Mouse (Mus musculus): Measurements from ENCODE around the gene Srcin1. TPM values are rescaled to one million over a fixed set of nuclear protein-coding genes. Genes with fewer than 3 reads are reported as not detected.

Gene Srcin1
- polyA plus RNA-seq (2012; fragmentation: generic; extraction: Trizol): 0.01 TPM
- long read RNA-seq, experiment 1: 0 reads
- long read RNA-seq, experiment 2: 0 reads

- TF ChIP-seq CEBPB (IDR thresholded peaks at IDR 0.05; ENCODE audit: low read depth): no peak
- TF ChIP-seq USF1 (IDR thresholded peaks at IDR 0.05; ENCODE audit: low read depth): no peak
- TF ChIP-seq CTCF (IDR thresholded peaks at IDR 0.05; ENCODE audit: control insufficient read depth, insufficient read depth, insufficient read length): no peak
- TF ChIP-seq MYOD1 (IDR thresholded peaks at IDR 0.05; ENCODE audit: control insufficient read depth, insufficient read length, low read depth): no peak
- no peak for TF ChIP-seq MAX (IDR thresholded peaks at IDR 0.05)
- no peak for TF ChIP-seq FOSL1 (IDR thresholded peaks at IDR 0.05; ENCODE audit: insufficient read depth, low read length, poor library complexity, severe bottlenecking)
- TF ChIP-seq MYOG (IDR thresholded peaks at IDR 0.05; ENCODE audit: control insufficient read depth, extremely low read depth, insufficient read length): no peak
- H3ac ChIP-seq (ENCODE audit: control insufficient read depth, insufficient read length, low read depth): peak within 1 kb of the TSS; percentile 38
- H3K4me3 ChIP-seq (ENCODE audit: insufficient read depth, poor library complexity, severe bottlenecking): no peak within 1 kb of the TSS
- H3K79me3 ChIP-seq (ENCODE audit: low read depth): no peaks in the 10 kb centered on the region
- peaks cover 82% of the 10 kb centered on the region for H3K27me3 ChIP-seq (ENCODE audit: control insufficient read depth, insufficient read depth, insufficient read length)
- H3K79me2 ChIP-seq (ENCODE audit: control insufficient read depth, insufficient read depth): no peaks in the 10 kb centered on the region
- no peaks in the 10 kb centered on the region for H3K36me3 ChIP-seq (ENCODE audit: control insufficient read depth, insufficient read depth)
Measured at GRCm38 (mm10) chr11:97576136-97576906, at the start of gene Srcin1. Gene Srcin1, minus strand, starts transcription at chr11:97576186.

DNA sequence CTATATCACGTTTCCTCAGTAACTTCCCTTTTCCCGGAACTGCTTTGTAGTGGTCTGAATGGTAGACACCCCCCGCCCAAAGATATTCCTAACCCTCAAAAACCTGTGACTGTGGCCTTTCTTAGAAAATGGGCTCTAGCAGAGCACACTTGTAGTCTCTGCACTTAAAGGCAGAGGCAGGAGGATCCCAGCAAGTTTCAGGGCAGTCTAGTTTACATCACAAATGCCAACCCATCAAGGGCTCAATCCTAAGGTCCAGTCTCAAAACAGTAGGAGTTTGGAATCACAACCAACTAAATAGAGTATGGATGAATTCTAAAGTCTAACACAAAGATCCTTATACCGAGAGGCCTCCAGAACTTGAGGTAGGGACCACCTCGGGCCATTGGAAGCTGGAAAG lies 49.6 kb upstream of the Srcin1 start:
- H3ac ChIP-seq (ENCODE audit: control insufficient read depth, insufficient read length, low read depth): no peak overlapping the region
- H3K4me3 ChIP-seq (ENCODE audit: insufficient read depth, poor library complexity, severe bottlenecking): no peak overlapping the region
- TF ChIP-seq MYOD1 (IDR thresholded peaks at IDR 0.05; ENCODE audit: control insufficient read depth, insufficient read length, low read depth) (no peak), MAX (IDR thresholded peaks at IDR 0.05) (no peak), CTCF (IDR thresholded peaks at IDR 0.05; ENCODE audit: control insufficient read depth, insufficient read depth, insufficient read length) (no peak), USF1 (IDR thresholded peaks at IDR 0.05; ENCODE audit: low read depth) (no peak), FOSL1 (IDR thresholded peaks at IDR 0.05; ENCODE audit: insufficient read depth, low read length, poor library complexity, severe bottlenecking) (no peak), MYOG (IDR thresholded peaks at IDR 0.05; ENCODE audit: control insufficient read depth, extremely low read depth, insufficient read length) (no peak), CEBPB (IDR thresholded peaks at IDR 0.05; ENCODE audit: low read depth) (no peak)
- H3K27me3 ChIP-seq (ENCODE audit: control insufficient read depth, insufficient read depth, insufficient read length): peaks cover 4% of the 10 kb centered on the region
- no peaks in the 10 kb centered on the region for H3K36me3 ChIP-seq (ENCODE audit: control insufficient read depth, insufficient read depth)
- H3K79me3 ChIP-seq (ENCODE audit: low read depth): no peaks in the 10 kb centered on the region
- no peaks in the 10 kb centered on the region for H3K79me2 ChIP-seq (ENCODE audit: control insufficient read depth, insufficient read depth)

DNA sequence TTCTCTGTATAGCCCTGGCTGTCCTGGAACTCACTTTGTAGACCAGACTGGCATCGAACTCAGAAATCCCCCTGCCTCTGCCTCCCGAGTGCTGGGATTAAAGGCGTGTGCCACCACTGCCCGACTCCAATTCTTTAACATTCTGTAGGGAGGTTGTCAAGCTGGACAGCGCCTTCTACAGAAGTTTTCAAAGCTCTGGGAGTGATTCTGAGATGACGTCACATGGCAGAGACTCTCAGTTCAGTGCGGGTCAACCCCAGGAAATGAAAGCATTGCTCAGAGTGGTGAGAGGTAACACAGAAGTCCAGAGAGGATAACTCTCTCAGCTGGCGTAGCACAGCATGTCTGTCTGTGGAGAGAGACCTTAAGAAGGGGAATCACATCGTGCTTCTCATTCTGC lies 47.2 kb upstream of the Srcin1 start:
- H3K36me3 ChIP-seq (ENCODE audit: control insufficient read depth, insufficient read depth): no peaks in the 10 kb centered on the region
- H3K79me2 ChIP-seq (ENCODE audit: control insufficient read depth, insufficient read depth): no peaks in the 10 kb centered on the region
- TF ChIP-seq CTCF (IDR thresholded peaks at IDR 0.05; ENCODE audit: control insufficient read depth, insufficient read depth, insufficient read length) (no peak), USF1 (IDR thresholded peaks at IDR 0.05; ENCODE audit: low read depth) (peak; percentile 4), MAX (IDR thresholded peaks at IDR 0.05) (no peak)
- H3K27me3 ChIP-seq (ENCODE audit: control insufficient read depth, insufficient read depth, insufficient read length): peaks cover 8% of the 10 kb centered on the region
- no peaks in the 10 kb centered on the region for H3K79me3 ChIP-seq (ENCODE audit: low read depth)
- no peak overlapping the region for H3K4me3 ChIP-seq (ENCODE audit: insufficient read depth, poor library complexity, severe bottlenecking)
- H3ac ChIP-seq (ENCODE audit: control insufficient read depth, insufficient read length, low read depth): no peak overlapping the region

GRCm38 (mm10) chr11:97622440-97622839 lies 46.5 kb upstream of the Srcin1 start:
- Histone ChIP-seq H3K79me3 (ENCODE audit: low read depth) (no peaks in the 10 kb centered on the region), H3K79me2 (ENCODE audit: control insufficient read depth, insufficient read depth) (no peaks in the 10 kb centered on the region), H3ac (ENCODE audit: control insufficient read depth, insufficient read length, low read depth) (no peak overlapping the region), H3K27me3 (ENCODE audit: control insufficient read depth, insufficient read depth, insufficient read length) (peaks cover 11% of the 10 kb centered on the region), H3K4me3 (ENCODE audit: insufficient read depth, poor library complexity, severe bottlenecking) (no peak overlapping the region), H3K36me3 (ENCODE audit: control insufficient read depth, insufficient read depth) (no peaks in the 10 kb centered on the region)
- TF ChIP-seq FOSL1 (IDR thresholded peaks at IDR 0.05; ENCODE audit: insufficient read depth, low read length, poor library complexity, severe bottlenecking) (no peak), MYOG (IDR thresholded peaks at IDR 0.05; ENCODE audit: control insufficient read depth, extremely low read depth, insufficient read length) (no peak), USF1 (IDR thresholded peaks at IDR 0.05; ENCODE audit: low read depth) (no peak), MAX (IDR thresholded peaks at IDR 0.05) (peak; percentile 38), MYOD1 (IDR thresholded peaks at IDR 0.05; ENCODE audit: control insufficient read depth, insufficient read length, low read depth) (no peak), CTCF (IDR thresholded peaks at IDR 0.05; ENCODE audit: control insufficient read depth, insufficient read depth, insufficient read length) (peak; percentile 82)

GRCm38 (mm10) chr11:97619391-97619795 lies 43.4 kb upstream of the Srcin1 start:
- no peaks in the 10 kb centered on the region for H3K36me3 ChIP-seq (ENCODE audit: control insufficient read depth, insufficient read depth)
- H3K79me2 ChIP-seq (ENCODE audit: control insufficient read depth, insufficient read depth): no peaks in the 10 kb centered on the region
- H3K27me3 ChIP-seq (ENCODE audit: control insufficient read depth, insufficient read depth, insufficient read length): peaks cover 35% of the 10 kb centered on the region
- TF ChIP-seq CTCF (IDR thresholded peaks at IDR 0.05; ENCODE audit: control insufficient read depth, insufficient read depth, insufficient read length) (peak; percentile 58), MYOG (IDR thresholded peaks at IDR 0.05; ENCODE audit: control insufficient read depth, extremely low read depth, insufficient read length) (no peak), FOSL1 (IDR thresholded peaks at IDR 0.05; ENCODE audit: insufficient read depth, low read length, poor library complexity, severe bottlenecking) (no peak), MYOD1 (IDR thresholded peaks at IDR 0.05; ENCODE audit: control insufficient read depth, insufficient read length, low read depth) (no peak), CEBPB (IDR thresholded peaks at IDR 0.05; ENCODE audit: low read depth) (no peak), USF1 (IDR thresholded peaks at IDR 0.05; ENCODE audit: low read depth) (no peak), MAX (IDR thresholded peaks at IDR 0.05) (no peak)
- H3K4me3 ChIP-seq (ENCODE audit: insufficient read depth, poor library complexity, severe bottlenecking): no peak overlapping the region
- H3K79me3 ChIP-seq (ENCODE audit: low read depth): no peaks in the 10 kb centered on the region
- H3ac ChIP-seq (ENCODE audit: control insufficient read depth, insufficient read length, low read depth): no peak overlapping the region

Data from C2C12 (cell line).